Mouse (Mus musculus) 3134 (cell line): ENCODE results near the gene Dcaf12.

Experiments
- DNase-seq: peaks from one replicate; pipeline ENCODE4 v3.0.0-alpha.2; 2011; ENCODE audit warnings: low spot score; ENCODE audit not compliant: insufficient read length; ENCODE audit errors: extremely low read depth

Dcaf12 gene

GRCm38 (mm10) chr4:41314141-41315129, at the start of gene Dcaf12:
Dcaf12 (minus strand) TSS chr4:41314889.
- DNase-seq, result peak; percentile 99

GRCm38 (mm10) chr4:41361059-41361458, 46.4 kb upstream of the Dcaf12 start:
- DNase-seq, result no peak

- DNase-seq, result no peak
Observed at GRCm38 (mm10) chr4:41359358-41359757, 44.7 kb upstream of the Dcaf12 start.

GRCm38 (mm10) chr4:41358669-41359068, 44.0 kb upstream of the Dcaf12 start:
- no peak for DNase-seq

GRCm38 (mm10) chr4:41357154-41357553, 42.5 kb upstream of the Dcaf12 start:
- no peak for DNase-seq

- DNase-seq, result peak; percentile 48
Observed at GRCm38 (mm10) chr4:41353265-41353664, 38.6 kb upstream of the Dcaf12 start.

GRCm38 (mm10) chr4:41352758-41353157, 38.1 kb upstream of the Dcaf12 start:
- DNase-seq, result peak; percentile 22

- no peak for DNase-seq
Observed at GRCm38 (mm10) chr4:41349199-41349591, 34.5 kb upstream of the Dcaf12 start.

GRCm38 (mm10) chr4:41348584-41349198, 34.0 kb upstream of the Dcaf12 start, which contains the start of gene Ubap1:
Ubap1 (plus strand) TSS chr4:41348996.
- DNase-seq, result peak; percentile 100

GRCm38 (mm10) chr4:41347839-41348238, 33.1 kb upstream of the Dcaf12 start:
- peak; percentile 44 for DNase-seq

- no peak for DNase-seq
Observed at GRCm38 (mm10) chr4:41346011-41346410, 31.3 kb upstream of the Dcaf12 start.

- no peak for DNase-seq
Observed at GRCm38 (mm10) chr4:41340912-41341550, 26.3 kb upstream of the Dcaf12 start.

GRCm38 (mm10) chr4:41336546-41336945, 21.9 kb upstream of the Dcaf12 start:
- DNase-seq, result no peak

GRCm38 (mm10) chr4:41331698-41332421, 17.2 kb upstream of the Dcaf12 start:
- no peak for DNase-seq

- peak; percentile 40 for DNase-seq
Observed at GRCm38 (mm10) chr4:41331085-41331484, 16.4 kb upstream of the Dcaf12 start.

- DNase-seq, result no peak
Observed at GRCm38 (mm10) chr4:41329481-41329880, 14.8 kb upstream of the Dcaf12 start.

- no peak for DNase-seq
Observed at GRCm38 (mm10) chr4:41326876-41327275, 12.2 kb upstream of the Dcaf12 start.

- DNase-seq, result no peak
Observed at GRCm38 (mm10) chr4:41320971-41321370, 6.3 kb upstream of the Dcaf12 start.

- no peak for DNase-seq
Observed at GRCm38 (mm10) chr4:41318267-41318666, 3.6 kb upstream of the Dcaf12 start.

- DNase-seq, result no peak
Observed at GRCm38 (mm10) chr4:41315173-41315572, 484 bp upstream of the Dcaf12 start.

GRCm38 (mm10) chr4:41313722-41314121, 967 bp downstream of the Dcaf12 start:
- peak; percentile 14 for DNase-seq
